Mouse (Mus musculus) brain, adult 10 weeks (tissue): Measurements from ENCODE around the gene Olfr1309. TPM values are rescaled to one million over a fixed set of nuclear protein-coding genes. Genes with fewer than 3 reads are reported as not detected.

Source experiments
- polyA plus RNA-seq: library from polyadenylated mRNA; stranded (reverse); fragments of 350-450 nt; fragmentation: Illumina TruSeq; extraction: RNeasy Lipid Tissue Mini Kit (QIAGEN cat#74804); gene quantifications from one replicate; pipeline ENCODE4 v1.2.3, GENCODE M21; 2015; ENCODE audit warnings: low read depth, low replicate concordance

The Olfr1309 gene
- polyA plus RNA-seq = not detected

GRCm38 (mm10) chr2:111990181-111990580 is at the start of gene Olfr1309:
Gene Olfr1309, minus strand, starts transcription at chr2:111990281.

DNA sequence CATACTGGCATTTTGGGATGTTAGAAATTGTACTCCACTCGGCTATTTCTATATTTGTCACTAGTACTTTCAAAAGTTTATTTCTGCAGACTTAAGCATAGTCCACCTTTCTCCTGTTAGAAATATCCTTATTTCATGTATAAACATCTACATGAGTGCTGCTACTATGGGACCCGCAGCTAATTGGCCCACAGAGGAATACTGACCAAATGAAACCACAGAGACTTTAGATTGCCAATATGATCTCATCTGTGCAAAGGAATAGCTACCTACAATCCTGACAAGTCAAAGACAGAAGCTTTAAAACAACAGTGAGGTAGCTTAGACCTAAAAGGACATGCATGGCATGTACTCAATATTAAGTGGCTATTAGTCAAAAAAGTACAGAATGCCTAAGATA is 34.2 kb upstream of the Olfr1309 start, which contains the start of gene Olfr1311:
TSS of gene Olfr1311 (minus strand) at position 101 of the 400 bp plus-strand sequence.

GRCm38 (mm10) chr2:112012608-112013007 is 22.5 kb upstream of the Olfr1309 start, which contains the start of gene Olfr1310:
Gene Olfr1310, minus strand, starts transcription at chr2:112012708.

DNA sequence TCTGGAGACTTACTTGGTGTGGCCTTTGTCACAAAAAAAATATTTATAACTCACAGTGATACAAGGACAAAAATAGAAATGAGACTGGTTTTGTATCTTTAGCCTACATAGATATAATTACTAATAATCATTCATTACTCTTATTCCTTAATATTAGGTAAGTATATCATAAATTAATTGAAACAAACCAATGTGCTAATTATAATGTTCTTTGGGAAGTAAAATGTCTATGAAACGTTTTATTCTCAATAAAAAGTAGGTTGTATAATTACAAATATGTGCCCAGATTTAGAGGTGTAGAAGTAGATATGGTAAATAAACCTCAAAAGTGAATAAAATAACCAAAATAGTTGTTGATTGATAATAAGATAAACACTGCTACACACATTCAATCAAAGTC is 25.2 kb downstream of the Olfr1309 start, which contains the start of gene Olfr1308:
TSS of gene Olfr1308 (minus strand) at position 101 of the 400 bp plus-strand sequence.

GRCm38 (mm10) chr2:111949340-111949739 is 40.7 kb downstream of the Olfr1309 start, which contains the start of gene Olfr1307:
Gene Olfr1307, minus strand, starts transcription at chr2:111949440.

Other genes with a start within 250 kb of the Olfr1309 start
- not detected for gene Olfr1301, start 239.3 kb downstream of the Olfr1309 start, polyA plus RNA-seq
- not detected for gene Olfr1302, start 212.9 kb downstream of the Olfr1309 start, polyA plus RNA-seq
- not detected for gene Olfr1303, start 169.9 kb downstream of the Olfr1309 start, polyA plus RNA-seq
- gene Olfr1305, start 113.1 kb downstream of the Olfr1309 start, polyA plus RNA-seq = not detected
- not detected for gene Olfr1306, start 74.0 kb downstream of the Olfr1309 start, polyA plus RNA-seq
- gene Olfr1307, start 40.8 kb downstream of the Olfr1309 start, polyA plus RNA-seq = not detected
- not detected for gene Olfr1308, start 25.3 kb downstream of the Olfr1309 start, polyA plus RNA-seq
- gene Olfr1310, start 22.4 kb upstream of the Olfr1309 start, polyA plus RNA-seq = not detected
- gene Olfr1311, start 34.1 kb upstream of the Olfr1309 start, polyA plus RNA-seq = not detected
- gene Olfr1312, start 60.0 kb upstream of the Olfr1309 start, polyA plus RNA-seq = not detected
- not detected for gene Olfr1313, start 87.6 kb upstream of the Olfr1309 start, polyA plus RNA-seq
- not detected for gene Olfr1314, start 106.5 kb upstream of the Olfr1309 start, polyA plus RNA-seq
- gene Olfr1315-ps1, start 125.2 kb upstream of the Olfr1309 start, polyA plus RNA-seq = not detected
- gene Olfr1316, start 144.7 kb upstream of the Olfr1309 start, polyA plus RNA-seq = not detected
- gene Olfr1317, start 150.0 kb upstream of the Olfr1309 start, polyA plus RNA-seq = not detected
- not detected for gene Olfr1318, start 163.9 kb upstream of the Olfr1309 start, polyA plus RNA-seq
- 120 TPM for gene Lpcat4, start 249.2 kb upstream of the Olfr1309 start, polyA plus RNA-seq